Comparison of ENCODE assay signal across 14 mouse cellular contexts in the genomic region with DNA sequence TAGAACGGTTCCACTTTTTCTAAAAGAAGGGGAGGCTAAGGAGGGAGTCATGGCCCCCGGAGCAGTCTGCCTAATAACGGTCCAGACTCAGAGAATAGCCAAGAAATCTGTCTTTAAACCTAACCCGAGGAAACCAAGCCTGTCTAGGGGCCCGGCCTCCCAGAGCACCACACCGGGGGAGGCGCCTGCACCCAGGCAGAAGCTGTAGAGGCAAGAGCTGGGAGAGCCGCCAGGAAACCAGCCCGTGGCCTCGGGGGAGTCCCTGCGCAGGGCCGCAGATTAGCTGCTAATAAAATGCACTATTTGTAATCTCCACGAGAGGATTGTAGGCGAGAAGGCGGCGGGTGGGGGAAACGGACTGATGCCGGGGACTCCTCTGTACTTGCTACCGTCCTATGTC. TPM values are rescaled to one million over a fixed set of nuclear protein-coding genes. Genes with fewer than 3 reads are reported as not detected.
A peak's percentile ranks its signal among the peaks of the same experiment; 100 is the strongest.
DNase-seq lines count a peak whose midpoint lies in the region; ATAC-seq and TF ChIP-seq lines count a peak whose summit lies in the region.
"Had no signal": no experiment of that assay in that cellular context is flagged by ENCODE, and none has a peak within 500 bp of the region (broad histone marks: within the 10 kb centered on the region; RNA-seq: fewer than 3 reads in every experiment).

No protein-coding gene starts in this region.

- H3K27me3 ChIP-seq in kidney, postnatal 0 days (ENCODE audit: insufficient read depth, low read length): no peaks in the 10 kb centered on the region
- H3K27me3 ChIP-seq in hindbrain, embryonic 11.5 days (ENCODE audit: control insufficient read depth, insufficient read depth, low read length): peaks cover 98% of the 10 kb centered on the region

- H3K27ac ChIP-seq in kidney, postnatal 0 days: peak overlapping the region; percentile 92
- H3K27ac ChIP-seq in hindbrain, embryonic 11.5 days (ENCODE audit: low read depth, low read length): no peak overlapping the region
- H3K27ac ChIP-seq: embryonic facial prominence, embryonic 15.5 days; liver, embryonic 14.5 days had no signal

- H3K4me2 ChIP-seq in kidney, postnatal 0 days (ENCODE audit: low read length): peak overlapping the region; percentile 66
- H3K4me2 ChIP-seq in hindbrain, embryonic 11.5 days (replicated peaks; ENCODE audit: low read depth, low read length): no peak overlapping the region
- H3K4me2 ChIP-seq: embryonic facial prominence, embryonic 15.5 days; midbrain, embryonic 11.5 days had no signal

- H3K9me3 ChIP-seq in kidney, postnatal 0 days (replicated peaks; ENCODE audit: low read length): no peaks in the 10 kb centered on the region
- H3K9me3 ChIP-seq in hindbrain, embryonic 11.5 days (ENCODE audit: control insufficient read depth, low read length): no peaks in the 10 kb centered on the region
- H3K9me3 ChIP-seq: embryonic facial prominence, embryonic 15.5 days had no signal

- WGBS in kidney, postnatal 0 days: 1% methylated on average over 19 of the region's 19 CpGs
- 1% methylated on average over 19 of the region's 19 CpGs for WGBS in hindbrain, embryonic 11.5 days

- peak overlapping the region; percentile 14; the same call in 1 of the 2 replicates for H3K4me3 ChIP-seq in kidney, postnatal 0 days (replicated peaks; ENCODE audit: low read depth, low read length)
- no peak overlapping the region for H3K4me3 ChIP-seq in hindbrain, embryonic 11.5 days (ENCODE audit: low read depth, low read length)
- H3K4me3 ChIP-seq: embryonic facial prominence, embryonic 15.5 days had no signal

- TF ChIP-seq CTCF in kidney, postnatal 0 days (IDR thresholded peaks at IDR 0.05; ENCODE audit: low read depth): no peak

- H3K36me3 ChIP-seq in kidney, postnatal 0 days (ENCODE audit: insufficient read depth, low read length): peaks cover 7% of the 10 kb centered on the region; the same call in 1 of the 2 replicates
- H3K36me3 ChIP-seq in hindbrain, embryonic 11.5 days (ENCODE audit: control insufficient read depth, insufficient read depth, low read length): no peaks in the 10 kb centered on the region
- H3K36me3 ChIP-seq: embryonic facial prominence, embryonic 15.5 days had no signal

- ATAC-seq in kidney, postnatal 0 days (replicated peaks; ENCODE audit: low FRiP score, low read depth): no peak
- ATAC-seq in hindbrain, embryonic 11.5 days (ENCODE audit: low FRiP score): no peak

- H3K9ac ChIP-seq in kidney, postnatal 0 days (ENCODE audit: low read depth, low read length): peak overlapping the region; percentile 72; the same call in 1 of the 2 replicates
- no peak overlapping the region for H3K9ac ChIP-seq in hindbrain, embryonic 11.5 days (ENCODE audit: low read depth, low read length)
- H3K9ac ChIP-seq: embryonic facial prominence, embryonic 15.5 days; liver, embryonic 14.5 days had no signal

- H3K4me1 ChIP-seq in kidney, postnatal 0 days (replicated peaks; ENCODE audit: insufficient read depth, low read length): peaks cover 16% of the 10 kb centered on the region
- peaks cover 6% of the 10 kb centered on the region for H3K4me1 ChIP-seq in hindbrain, embryonic 11.5 days (replicated peaks; ENCODE audit: control insufficient read depth, insufficient read depth, low read length)

- DNase-seq in lung, postnatal 10 days: peak; percentile 37
- no peak for DNase-seq in lung, postnatal 25 days (ENCODE audit: low spot score)
- DNase-seq in adrenal gland, postnatal 14 days: peak; percentile 95
- peak; percentile 77 for DNase-seq in kidney, postnatal 0 days (ENCODE audit: low spot score)
- peak; percentile 89 for DNase-seq in testis, postnatal 10 days (ENCODE audit: low spot score)
- no peak for DNase-seq in frontal cortex, postnatal 14 days (ENCODE audit: low spot score in 2 of 2)
- DNase-seq in hindbrain, embryonic 11.5 days (ENCODE audit: low spot score): no peak
- DNase-seq in layer of hippocampus, postnatal 14 days (ENCODE audit: low spot score in 2 of 2): no peak
- DNase-seq: cerebellum, adult 9-11 months had no signal

RNA-seq across cellular contexts. Expression of a gene that starts 1.4 kb away (rescaled TPM):
- total RNA-seq in adrenal gland, postnatal 14 days (2021): 99.3 and 156 TPM in 2 replicates
- polyA plus RNA-seq in kidney, postnatal 0 days (2015; fragmentation: Nextera tagmentation; extraction: Ambion mirVana): 22.6 and 23.1 TPM in 2 replicates
- 0.80 and 3.2 TPM in 2 replicates for polyA plus RNA-seq in hindbrain, embryonic 11.5 days (2014; fragmentation: Nextera tagmentation; extraction: Ambion mirVana)
- not detected for total RNA-seq in layer of hippocampus, postnatal 14 days (2021)
- total RNA-seq: layer of hippocampus, postnatal 25 days had no signal
- polyA plus RNA-seq: embryonic facial prominence, embryonic 15.5 days; heart, embryonic 16.5 days; midbrain, embryonic 11.5 days had no signal

RNA-seq across cellular contexts. Expression of a gene that starts 11.8 kb away (rescaled TPM):
- total RNA-seq in adrenal gland, postnatal 14 days (2021): 56.7 and 59.4 TPM in 2 replicates
- 8.7 and 12.2 TPM in 2 replicates for polyA plus RNA-seq in kidney, postnatal 0 days (2015; fragmentation: Nextera tagmentation; extraction: Ambion mirVana)
- 3.1 and 7.0 TPM in 2 replicates for polyA plus RNA-seq in hindbrain, embryonic 11.5 days (2014; fragmentation: Nextera tagmentation; extraction: Ambion mirVana)
- not detected for total RNA-seq in layer of hippocampus, postnatal 14 days (2021)
- total RNA-seq: layer of hippocampus, postnatal 25 days had no signal
- polyA plus RNA-seq: embryonic facial prominence, embryonic 15.5 days; heart, embryonic 16.5 days; midbrain, embryonic 11.5 days had no signal

RNA-seq across cellular contexts. Expression of a gene that starts 16.6 kb away (rescaled TPM):
- 34.3 and 37.8 TPM in 2 replicates for total RNA-seq in adrenal gland, postnatal 14 days (2021)
- 56.1 and 58.9 TPM in 2 replicates for polyA plus RNA-seq in kidney, postnatal 0 days (2015; fragmentation: Nextera tagmentation; extraction: Ambion mirVana)
- polyA plus RNA-seq in hindbrain, embryonic 11.5 days (2014; fragmentation: Nextera tagmentation; extraction: Ambion mirVana): 4.0 and 11.2 TPM in 2 replicates
- not detected for total RNA-seq in layer of hippocampus, postnatal 14 days (2021)
- total RNA-seq: layer of hippocampus, postnatal 25 days had no signal
- polyA plus RNA-seq: embryonic facial prominence, embryonic 15.5 days; midbrain, embryonic 11.5 days had no signal

RNA-seq across cellular contexts. Expression of a gene that starts 22.4 kb away (rescaled TPM):
- total RNA-seq in adrenal gland, postnatal 14 days (2021): 35.7 and 39.8 TPM in 2 replicates
- polyA plus RNA-seq in kidney, postnatal 0 days (2015; fragmentation: Nextera tagmentation; extraction: Ambion mirVana): 45.0 and 47.8 TPM in 2 replicates
- 15.9 and 38.5 TPM in 2 replicates for polyA plus RNA-seq in hindbrain, embryonic 11.5 days (2014; fragmentation: Nextera tagmentation; extraction: Ambion mirVana)
- total RNA-seq in layer of hippocampus, postnatal 14 days (2021): not detected
- total RNA-seq: layer of hippocampus, postnatal 25 days had no signal
- polyA plus RNA-seq: embryonic facial prominence, embryonic 15.5 days; heart, embryonic 16.5 days; midbrain, embryonic 11.5 days had no signal

RNA-seq across cellular contexts. Expression of a gene that starts 33.3 kb away (rescaled TPM):
- total RNA-seq in adrenal gland, postnatal 14 days (2021): 17.1 and 18.7 TPM in 2 replicates
- 10.2 and 12.9 TPM in 2 replicates for polyA plus RNA-seq in kidney, postnatal 0 days (2015; fragmentation: Nextera tagmentation; extraction: Ambion mirVana)
- 33.1 and 42.5 TPM in 2 replicates for polyA plus RNA-seq in hindbrain, embryonic 11.5 days (2014; fragmentation: Nextera tagmentation; extraction: Ambion mirVana)
- total RNA-seq in layer of hippocampus, postnatal 14 days (2021): not detected
- total RNA-seq: layer of hippocampus, postnatal 25 days had no signal
- polyA plus RNA-seq: embryonic facial prominence, embryonic 15.5 days; midbrain, embryonic 11.5 days had no signal

Comparison
In these comparisons a context has a peak if more than half of its experiments do, and no peak if none do; other contexts are left out.
1. DNase-seq: peak in lung, postnatal 10 days (single experiment), adrenal gland, postnatal 14 days (single experiment), kidney, postnatal 0 days (single experiment) and testis, postnatal 10 days (single experiment); none in lung, postnatal 25 days (single experiment), frontal cortex, postnatal 14 days (0 of 2), hindbrain, embryonic 11.5 days (single experiment) and layer of hippocampus, postnatal 14 days (0 of 2).
2. RNA of a gene that starts 1.4 kb away (total RNA-seq): 99.3 to 156 TPM in adrenal gland, postnatal 14 days; not detected in layer of hippocampus, postnatal 14 days; every median in the first group is over 100 times any median in the second.
3. RNA of a gene that starts 11.8 kb away (total RNA-seq): 56.7 to 59.4 TPM in adrenal gland, postnatal 14 days; not detected in layer of hippocampus, postnatal 14 days; every median in the first group is over 10 times any median in the second.
4. RNA of a gene that starts 16.6 kb away (total RNA-seq): 34.3 to 37.8 TPM in adrenal gland, postnatal 14 days; not detected in layer of hippocampus, postnatal 14 days; every median in the first group is over 10 times any median in the second.